Mouse (Mus musculus) inflammation-experienced regulatory T-cells, adult 6 months (primary cell): ENCODE data around the gene Cox19. TPM values are rescaled to one million over a fixed set of nuclear protein-coding genes. Genes with fewer than 3 reads are reported as not detected.
A peak's percentile ranks its signal among the peaks of the same experiment; 100 is the strongest.
"Not testable (repeated sequence)": the region's sequence is repeated elsewhere in the genome, so short reads cannot be mapped to it uniquely, and the experiment has no call there.

ENCODE experiments used
- ATAC-seq: one replicate; pipeline ENCODE4 v1.8.0; 2017
- polyA plus RNA-seq, 3 experiments: library from polyadenylated mRNA; unstranded; fragments of 100-300 nt; shearing (Covaris generic); gene quantifications; one replicate each; pipeline ENCODE4 v1.2.1; 2017

The Cox19 gene
- polyA plus RNA-seq, 3 experiments from 2014 or later = 52.5 to 66.7 (median 65.2) TPM

GRCm38 (mm10) chr5:139359244-139359643, 8.0 kb upstream of the Cox19 start:
- ATAC-seq = no peak

GRCm38 (mm10) chr5:139358653-139359052, 7.4 kb upstream of the Cox19 start:
- ATAC-seq = no peak

- peak; percentile 52 for ATAC-seq
Observed at GRCm38 (mm10) chr5:139355235-139355772, 4.1 kb upstream of the Cox19 start.

- no peak for ATAC-seq
Observed at GRCm38 (mm10) chr5:139353946-139354345, 2.7 kb upstream of the Cox19 start.

- no peak for ATAC-seq
Observed at GRCm38 (mm10) chr5:139353496-139353895, 2.3 kb upstream of the Cox19 start.

DNA sequence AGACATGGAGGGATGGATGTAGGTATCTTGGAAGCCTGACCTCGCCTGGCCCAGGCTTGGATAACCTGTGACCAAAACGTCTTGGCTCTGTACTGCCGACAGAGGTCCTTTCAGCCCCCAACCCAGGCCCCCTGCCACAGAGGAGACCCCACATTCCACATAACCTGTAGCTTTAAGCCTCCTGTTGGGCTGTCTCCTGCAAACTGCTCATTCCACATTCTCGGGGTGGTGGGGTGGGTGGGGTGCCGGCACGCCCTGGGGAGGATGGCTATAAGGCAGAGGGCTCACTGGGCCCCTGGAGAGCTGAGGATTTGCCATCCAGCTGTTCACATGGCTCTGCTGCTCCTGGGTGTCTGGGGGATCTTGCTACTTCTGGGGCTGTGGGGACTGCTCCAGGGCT, 1.1 kb upstream of the Cox19 start, which contains the start of gene Cyp2w1:
Gene Cyp2w1 (plus strand): TSS at position 301 of the 400 bp plus-strand sequence.
- ATAC-seq = no peak

DNA sequence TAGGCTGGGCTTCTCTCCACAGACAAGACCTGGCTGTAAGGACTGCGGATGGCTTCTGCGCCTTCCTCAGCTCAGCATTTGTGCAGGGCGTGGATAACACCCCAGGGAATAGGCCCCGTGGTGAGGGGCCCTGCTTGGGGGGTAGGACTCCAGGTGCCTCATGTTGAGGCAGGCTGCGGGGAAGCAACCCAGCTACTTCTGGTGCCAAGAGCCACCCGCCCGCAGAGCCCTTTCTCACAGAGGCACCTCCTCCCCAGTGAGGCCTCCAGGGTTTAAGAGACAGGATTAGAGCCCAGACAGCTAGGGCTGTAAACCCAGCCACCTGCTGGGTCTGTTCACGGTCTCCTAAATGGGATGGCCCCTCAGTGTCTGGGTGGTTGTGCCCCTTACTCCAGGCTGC, 410 bp upstream of the Cox19 start:
- ATAC-seq = no peak

DNA sequence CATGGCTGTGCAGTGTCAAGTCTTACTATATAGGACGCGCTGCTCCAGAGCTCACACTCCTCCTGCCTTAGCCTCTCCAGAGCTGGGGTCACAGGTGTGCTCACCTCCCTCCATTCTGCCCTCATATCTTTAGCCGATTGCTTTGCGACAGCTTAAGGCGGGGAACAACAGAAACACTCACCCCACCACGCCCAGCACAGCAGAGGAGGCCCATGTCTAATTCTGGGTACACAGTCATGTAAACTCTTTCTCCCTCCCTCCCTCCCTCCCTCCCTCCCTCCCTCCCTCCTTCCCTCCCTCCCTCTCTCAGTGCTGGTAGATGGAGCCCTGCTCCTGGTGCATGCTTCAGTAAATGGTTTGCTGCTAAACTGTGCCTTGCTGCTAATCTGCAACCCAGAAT, 1.5 kb downstream of the Cox19 start:
- ATAC-seq = no peak

GRCm38 (mm10) chr5:139347225-139347624, 4.0 kb downstream of the Cox19 start:
- no peak for ATAC-seq

- ATAC-seq = peak; percentile 8
Observed at GRCm38 (mm10) chr5:139345364-139345714, 5.9 kb downstream of the Cox19 start.

GRCm38 (mm10) chr5:139344687-139345363, 6.4 kb downstream of the Cox19 start:
- ATAC-seq = peak; percentile 95

- peak; percentile 61 for ATAC-seq
Observed at GRCm38 (mm10) chr5:139344021-139344686, 7.1 kb downstream of the Cox19 start.

DNA sequence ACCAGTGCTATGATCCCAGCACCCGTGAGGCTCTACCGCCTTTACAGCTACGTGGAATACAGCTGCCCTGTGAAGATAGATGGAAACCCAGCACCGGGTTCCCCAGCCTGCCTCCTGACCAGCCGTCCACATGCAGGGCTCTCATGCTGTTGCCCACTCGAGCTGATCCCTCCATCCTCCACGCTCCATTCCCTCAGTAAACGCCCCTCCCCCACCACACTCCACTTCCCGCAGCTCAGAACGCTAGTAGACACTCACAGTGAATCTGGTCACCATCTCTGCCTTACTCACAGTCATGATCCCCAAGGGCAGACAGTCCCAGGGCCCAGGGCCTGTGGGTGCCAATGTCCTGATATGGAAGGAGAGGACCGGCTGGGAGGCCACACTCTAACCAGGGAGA, 12.3 kb downstream of the Cox19 start:
- ATAC-seq = no peak

DNA sequence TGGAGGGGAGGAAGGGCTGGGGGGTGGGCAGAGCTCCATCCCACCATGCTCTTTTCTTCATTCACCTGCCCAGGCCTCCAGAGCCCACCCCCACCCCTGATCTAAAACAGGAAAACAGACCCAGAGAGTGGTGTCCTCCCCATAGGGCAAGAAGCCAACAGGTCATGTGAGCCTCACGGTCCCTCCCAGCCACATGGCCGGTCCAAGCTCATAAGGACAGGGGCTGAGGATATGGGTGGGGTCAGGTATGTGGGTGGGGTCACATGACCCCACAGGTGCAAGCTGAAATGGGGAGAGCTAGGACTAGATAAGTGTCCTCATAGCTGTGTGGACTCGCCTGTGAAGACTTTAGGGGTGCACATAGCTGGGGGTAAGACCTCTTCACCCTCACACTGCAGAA, 12.8 kb downstream of the Cox19 start:
- ATAC-seq = no peak

GRCm38 (mm10) chr5:139337826-139338370, 13.3 kb downstream of the Cox19 start:
- no peak for ATAC-seq

DNA sequence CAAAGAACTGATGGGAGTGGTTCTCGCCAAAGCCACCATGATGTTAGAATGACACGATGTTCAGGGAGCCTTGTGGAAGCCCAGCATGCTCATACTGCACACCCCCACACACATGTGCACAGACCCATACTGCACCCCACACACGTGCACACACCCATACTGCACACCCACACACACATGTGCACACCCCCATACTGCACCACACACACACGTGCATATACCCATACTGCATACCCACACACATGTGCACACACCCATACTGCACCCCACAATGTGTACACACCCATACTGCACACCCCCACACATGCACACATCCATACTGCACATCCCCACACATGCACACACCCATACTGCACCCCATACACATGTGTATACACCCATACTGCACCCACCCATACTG, 15.6 kb downstream of the Cox19 start:
- ATAC-seq = no peak

GRCm38 (mm10) chr5:139334394-139334793, 16.8 kb downstream of the Cox19 start:
- not testable (repeated sequence) for ATAC-seq

DNA sequence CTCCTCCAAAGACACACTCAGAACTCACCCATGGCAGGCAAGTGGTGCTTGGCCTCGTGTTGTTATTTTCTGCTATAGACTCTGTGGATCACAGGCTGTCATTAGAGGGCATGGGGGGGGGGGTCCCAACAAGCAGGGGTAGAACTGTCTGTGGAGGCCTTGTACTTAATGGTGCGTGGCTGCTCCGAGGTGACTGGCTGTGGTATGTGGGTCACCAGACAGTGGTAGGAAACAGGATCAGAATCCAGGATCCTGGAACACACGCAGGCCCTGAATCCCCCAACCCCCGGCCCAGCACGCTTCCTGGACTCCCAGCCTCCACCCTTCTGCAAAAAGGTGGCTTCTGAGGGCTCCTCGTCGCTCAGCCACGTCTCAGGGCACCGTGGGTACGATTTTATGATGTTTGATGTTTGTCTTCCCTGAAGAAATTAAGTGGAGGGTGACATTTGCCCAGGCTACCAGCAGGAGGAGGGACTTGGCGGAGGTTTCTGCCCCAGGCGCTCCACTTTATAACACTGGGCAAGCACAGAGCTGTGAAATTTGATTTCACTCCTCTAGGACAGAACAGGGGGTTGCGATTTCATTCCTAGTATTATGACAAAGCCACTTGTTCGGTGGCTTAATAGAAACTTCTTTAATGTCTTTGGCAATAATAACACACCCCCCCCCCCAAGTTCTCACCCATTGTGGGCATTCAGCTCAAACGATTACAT, 17.8 kb downstream of the Cox19 start:
- no peak for ATAC-seq

DNA sequence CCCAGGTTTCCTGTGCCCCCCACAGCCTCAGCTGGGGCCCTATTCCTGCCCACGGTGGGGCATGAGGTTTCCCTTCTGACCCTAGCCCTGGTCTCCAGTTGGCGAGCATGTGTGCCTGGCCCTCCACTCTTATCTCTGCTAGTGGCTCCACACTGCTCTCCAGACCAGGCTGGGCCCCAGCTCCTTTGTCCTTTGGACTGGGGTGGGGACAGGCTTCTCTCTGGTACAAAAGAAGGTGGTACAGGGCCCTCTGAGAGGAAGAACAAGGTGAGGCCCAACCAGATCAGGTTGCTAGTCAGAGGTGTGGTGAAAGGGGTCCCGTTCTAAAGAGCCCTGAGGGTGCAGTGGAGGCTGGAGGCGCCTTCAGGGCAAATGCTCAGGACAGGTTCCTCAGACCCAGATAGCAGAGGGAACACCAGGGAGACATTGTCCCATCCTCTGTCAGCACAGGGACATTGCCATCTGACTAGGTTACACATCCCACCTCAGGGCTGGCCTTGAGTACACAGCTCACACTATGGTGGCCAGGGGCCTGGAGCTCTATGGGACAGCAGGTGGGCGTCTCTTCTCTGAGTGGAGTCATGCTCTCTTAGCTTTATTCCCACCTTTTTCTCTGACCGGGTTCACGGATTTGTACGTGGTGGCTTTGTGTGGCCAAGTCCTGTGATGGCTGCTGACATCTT, 18.5 kb downstream of the Cox19 start:
- ATAC-seq = no peak

- ATAC-seq = no peak
Observed at GRCm38 (mm10) chr5:139331742-139332141, 19.5 kb downstream of the Cox19 start.

GRCm38 (mm10) chr5:139330766-139331165, 20.5 kb downstream of the Cox19 start:
- ATAC-seq = no peak

DNA sequence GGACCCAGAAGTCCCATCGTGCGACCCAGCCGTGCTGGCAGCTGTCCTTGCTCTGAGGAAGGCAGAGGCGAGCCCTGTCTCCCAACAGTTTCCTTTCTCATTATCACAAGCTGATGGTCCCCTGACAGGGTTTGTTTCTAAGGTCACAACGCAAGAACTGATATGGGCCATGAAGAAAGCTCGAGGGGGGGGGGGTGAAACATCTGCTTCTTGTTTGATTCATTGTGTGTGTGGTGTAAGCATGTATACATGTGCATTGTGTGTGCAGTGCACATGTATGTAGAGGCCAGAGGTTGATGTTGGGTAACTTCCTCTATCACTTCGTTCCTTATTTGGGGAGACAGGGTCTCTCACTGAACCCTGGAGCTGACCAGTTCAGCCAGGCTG, 23.6 kb downstream of the Cox19 start:
- no peak for ATAC-seq
